Mouse (Mus musculus) E14TG2a.4 (cell line): ENCODE measurements around the gene Lime1.

Experiments
- CTCF ChIP-seq: conservative IDR thresholded peaks from 2 replicates; pipeline ENCODE4 v1.5.1; 2014; ENCODE audit warnings: low read length
- NANOG ChIP-seq: IDR thresholded peaks from 2 replicates; pipeline ENCODE4 v1.6.1; 2014; ENCODE audit warnings: borderline replicate concordance, low read length, mixed read lengths

GRCm38 (mm10) chr2:181401497-181401896 lies 21.6 kb downstream of the Lime1 start:
- TF ChIP-seq CTCF (no peak), NANOG (no peak)
